Mouse (Mus musculus): ENCODE data around the gene Hmg20b. TPM values are rescaled to one million over a fixed set of nuclear protein-coding genes. Genes with fewer than 3 reads are reported as not detected.

Gene Hmg20b
- polyA plus RNA-seq, 1 experiment from 2014 or later = 94.6 TPM

DNA sequence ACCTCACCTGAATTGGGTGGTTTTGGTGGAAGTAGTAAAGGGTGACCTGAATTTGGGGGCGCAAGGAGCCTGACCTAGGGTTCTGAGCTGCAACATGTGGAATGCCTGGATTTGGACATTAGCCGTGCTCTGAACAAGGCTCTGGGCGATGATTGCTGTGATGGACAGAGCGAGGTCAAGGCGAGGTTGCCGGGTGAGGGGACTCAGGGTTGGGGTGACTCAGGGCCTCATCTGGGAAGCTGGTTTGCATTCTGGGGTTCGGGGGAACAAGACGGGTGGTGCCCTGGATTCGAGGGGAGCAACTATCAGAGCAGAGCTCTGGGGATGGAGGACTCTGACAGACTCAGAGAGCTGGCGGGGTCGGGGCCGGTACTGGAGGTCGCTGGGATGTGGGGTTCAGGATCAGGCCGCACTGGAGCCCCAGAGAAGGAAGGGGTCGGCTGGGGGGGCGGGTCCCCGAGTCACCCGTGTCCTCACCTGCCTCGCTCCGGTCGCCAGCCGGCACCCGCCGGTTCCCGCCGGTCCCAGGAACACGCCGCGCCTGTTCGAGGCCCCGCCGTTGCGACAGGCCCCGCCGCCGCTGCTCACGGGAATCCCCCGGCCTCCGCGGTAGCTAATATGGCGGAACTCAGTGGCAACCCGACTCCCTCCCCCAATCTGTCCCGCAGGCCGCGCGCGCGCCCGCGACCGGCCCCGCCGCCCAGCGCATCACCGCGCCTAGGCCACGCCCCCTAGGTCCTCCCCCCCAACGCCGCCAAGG is 27.7 kb upstream of the Hmg20b start, which contains the start of gene Fzr1:
Gene Fzr1 (minus strand): TSS at position 724 of the 760 bp plus-strand sequence.
- Histone ChIP-seq H3K4me2 (peak within 1 kb of the TSS; percentile 83), H3K27ac (peak within 1 kb of the TSS; percentile 90), H3K9ac (peak within 1 kb of the TSS; percentile 88), H3K4me1 (peaks cover 44% of the 10 kb centered on the region), H3K9me3 (replicated peaks) (no peaks in the 10 kb centered on the region), H3K27me3 (no peaks in the 10 kb centered on the region), H3K36me3 (peaks cover 31% of the 10 kb centered on the region), H3K4me3 (replicated peaks) (peak within 1 kb of the TSS; percentile 78)
- peak; percentile 66 for ATAC-seq (replicated peaks; ENCODE audit: low FRiP score)
- WGBS = under 1% methylated on average over 59 of the region's 59 CpGs

DNA sequence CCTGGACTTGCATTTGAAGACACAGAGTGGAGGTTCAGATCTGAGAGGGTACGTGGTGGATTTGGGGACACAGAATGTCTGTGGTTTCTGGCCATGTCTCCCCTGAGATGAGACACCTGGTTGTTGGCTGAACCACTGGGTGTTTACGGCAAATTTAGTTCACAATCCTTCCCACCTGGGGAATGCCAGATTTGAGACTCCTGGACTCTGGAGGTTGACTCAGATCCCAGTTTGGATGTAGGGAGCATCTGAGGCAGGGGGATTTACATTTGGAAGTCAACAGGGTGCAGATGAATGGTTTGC is 27.0 kb upstream of the Hmg20b start:
- Histone ChIP-seq H3K4me3 (replicated peaks) (peak overlapping the region; percentile 78), H3K9ac (peak overlapping the region; percentile 88), H3K27ac (peak overlapping the region; percentile 69), H3K9me3 (replicated peaks) (no peaks in the 10 kb centered on the region), H3K27me3 (no peaks in the 10 kb centered on the region), H3K4me1 (peaks cover 44% of the 10 kb centered on the region), H3K36me3 (peaks cover 37% of the 10 kb centered on the region), H3K4me2 (peak overlapping the region; percentile 83)
- WGBS = 38% methylated on average over 2 of the region's 2 CpGs
- ATAC-seq (replicated peaks; ENCODE audit: low FRiP score) = no peak

DNA sequence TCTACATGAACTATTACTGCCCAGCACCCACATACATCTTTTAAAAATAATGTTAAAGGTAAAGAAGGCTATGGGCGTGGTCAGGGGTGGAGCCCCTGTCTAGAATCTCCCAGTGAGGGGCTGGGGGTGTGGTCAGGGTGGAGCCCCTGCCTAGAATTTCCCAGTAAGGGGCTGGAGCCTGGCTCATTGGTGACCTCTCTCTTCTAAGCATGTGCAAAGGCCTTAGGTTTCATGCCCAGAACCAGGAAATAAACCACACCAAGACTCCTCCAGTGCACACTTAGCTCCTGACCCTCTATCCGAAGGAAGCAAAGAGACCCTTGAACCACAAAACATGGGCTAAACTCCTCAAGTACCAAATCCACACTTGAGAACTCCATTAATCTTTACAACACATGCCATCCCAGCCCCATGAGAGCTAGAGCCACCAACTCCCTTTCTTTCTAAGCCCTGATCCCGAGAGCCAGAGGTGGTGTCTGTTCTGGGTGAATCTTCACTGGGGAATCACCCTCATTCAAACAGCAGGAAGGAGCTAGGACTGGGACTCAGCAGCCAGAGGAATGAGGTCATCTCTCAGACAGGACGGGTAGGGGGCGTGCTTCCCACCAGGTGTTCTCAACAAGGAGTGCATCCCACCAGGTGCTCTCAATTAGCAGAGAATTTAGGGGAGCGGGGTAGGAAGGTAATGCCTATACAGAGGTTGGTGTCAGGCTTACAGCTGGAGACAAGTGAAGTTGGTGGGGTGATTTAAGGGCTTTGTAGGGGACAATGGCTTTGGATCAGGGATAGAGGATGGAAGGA is 26.5 kb upstream of the Hmg20b start:
- WGBS = 30% methylated on average over 6 of the region's 6 CpGs
- H3K4me3 ChIP-seq (replicated peaks) = peak overlapping the region; percentile 78
- peak overlapping the region; percentile 88 for H3K9ac ChIP-seq
- H3K4me2 ChIP-seq = peak overlapping the region; percentile 83
- H3K9me3 ChIP-seq (replicated peaks) = no peaks in the 10 kb centered on the region
- peaks cover 39% of the 10 kb centered on the region for H3K4me1 ChIP-seq
- no peaks in the 10 kb centered on the region for H3K27me3 ChIP-seq
- H3K36me3 ChIP-seq = peaks cover 43% of the 10 kb centered on the region
- ATAC-seq (replicated peaks; ENCODE audit: low FRiP score) = no peak
- H3K27ac ChIP-seq = peak overlapping the region; percentile 69

DNA sequence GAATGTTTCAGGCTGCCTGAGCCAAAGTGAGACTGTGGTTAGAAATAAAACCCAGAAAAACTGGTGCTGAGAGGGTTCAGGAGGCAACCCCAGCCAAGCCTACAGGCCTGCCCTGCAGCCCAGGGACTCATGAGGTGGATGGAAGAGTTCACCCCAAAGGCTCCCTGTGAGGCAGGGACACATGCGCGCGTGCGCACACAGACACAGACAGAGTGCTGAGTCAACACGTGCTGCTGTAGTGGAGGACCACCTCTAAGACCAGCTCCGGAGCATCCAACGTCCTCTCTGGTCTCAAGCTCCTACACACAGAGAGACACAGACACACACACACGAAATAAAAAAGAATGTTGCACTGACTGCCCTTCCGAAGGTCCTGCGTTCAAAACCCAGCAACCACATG is 25.0 kb upstream of the Hmg20b start:
- Histone ChIP-seq H3K36me3 (peaks cover 57% of the 10 kb centered on the region), H3K27me3 (no peaks in the 10 kb centered on the region), H3K9ac (no peak overlapping the region), H3K27ac (no peak overlapping the region), H3K9me3 (replicated peaks) (no peaks in the 10 kb centered on the region), H3K4me2 (no peak overlapping the region), H3K4me3 (replicated peaks) (no peak overlapping the region), H3K4me1 (peaks cover 39% of the 10 kb centered on the region)
- ATAC-seq (replicated peaks; ENCODE audit: low FRiP score) = no peak
- WGBS = 94% methylated on average over 10 of the region's 10 CpGs

DNA sequence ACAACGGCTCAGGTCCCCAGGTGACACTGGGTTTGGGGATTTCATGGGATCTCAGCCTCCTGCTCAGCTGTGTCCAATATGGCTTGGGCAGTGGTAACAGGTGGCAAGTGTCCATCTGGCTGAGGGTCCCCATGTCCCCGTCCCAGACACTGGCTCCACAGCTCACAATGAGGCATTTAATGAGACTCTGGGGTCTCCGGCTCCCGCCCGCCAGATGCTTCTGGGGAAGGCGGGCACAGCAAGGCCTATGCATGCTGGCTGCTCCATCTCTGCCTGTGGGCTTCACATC is 16.9 kb upstream of the Hmg20b start:
- no peak for ATAC-seq (replicated peaks; ENCODE audit: low FRiP score)
- Histone ChIP-seq H3K4me1 (peaks cover 41% of the 10 kb centered on the region), H3K9ac (no peak overlapping the region), H3K4me2 (no peak overlapping the region), H3K9me3 (replicated peaks) (no peaks in the 10 kb centered on the region), H3K27me3 (peaks cover 18% of the 10 kb centered on the region), H3K27ac (0 out of 2 replicates have a peak overlapping the region, but pooled peaks have one; percentile 29), H3K4me3 (replicated peaks) (no peak overlapping the region), H3K36me3 (peaks cover 61% of the 10 kb centered on the region)
- WGBS = 87% methylated on average over 6 of the region's 6 CpGs

DNA sequence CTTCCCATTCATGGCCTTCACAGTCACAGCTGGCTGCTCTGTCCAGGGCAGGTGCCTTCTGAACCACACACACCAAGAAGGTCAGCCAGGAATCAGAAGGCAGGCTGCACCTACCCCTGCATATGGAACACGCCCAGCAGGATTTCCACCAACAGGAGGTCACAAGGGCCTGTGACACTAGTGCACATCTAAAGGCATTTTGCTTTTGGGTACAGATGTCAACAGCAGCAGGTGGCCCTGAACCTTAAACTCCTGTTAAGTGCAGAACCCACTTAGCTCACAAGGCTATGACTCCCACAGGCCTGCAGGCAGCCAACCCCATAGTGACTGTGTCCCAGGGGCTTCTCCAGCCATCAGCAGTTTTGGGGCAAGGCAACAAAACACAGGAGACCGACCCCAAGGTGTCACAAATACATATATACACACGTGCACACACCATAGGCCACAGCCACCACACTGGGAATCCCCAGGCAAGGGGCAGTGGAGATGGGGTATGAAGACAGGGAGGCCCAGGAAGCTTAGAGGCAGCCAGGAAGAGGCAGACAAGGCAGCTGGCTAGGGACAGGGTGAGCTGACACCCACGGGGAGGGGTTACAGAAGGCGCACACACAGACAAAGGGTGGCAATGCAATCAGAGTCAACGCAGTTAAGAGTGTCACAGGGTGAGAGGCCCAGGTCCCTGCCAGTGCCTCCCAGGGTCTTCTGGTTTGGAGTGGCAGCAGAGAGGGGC is 16.4 kb upstream of the Hmg20b start:
- no peak overlapping the region for H3K9ac ChIP-seq
- H3K36me3 ChIP-seq = peaks cover 60% of the 10 kb centered on the region
- peaks cover 18% of the 10 kb centered on the region for H3K27me3 ChIP-seq
- H3K9me3 ChIP-seq (replicated peaks) = no peaks in the 10 kb centered on the region
- ATAC-seq (replicated peaks; ENCODE audit: low FRiP score) = no peak
- H3K4me1 ChIP-seq = peaks cover 45% of the 10 kb centered on the region
- no peak overlapping the region for H3K4me3 ChIP-seq (replicated peaks)
- peak overlapping the region; percentile 29; the same call in 1 of the 2 replicates for H3K27ac ChIP-seq
- WGBS = 75% methylated on average over 6 of the region's 6 CpGs
- H3K4me2 ChIP-seq = no peak overlapping the region

DNA sequence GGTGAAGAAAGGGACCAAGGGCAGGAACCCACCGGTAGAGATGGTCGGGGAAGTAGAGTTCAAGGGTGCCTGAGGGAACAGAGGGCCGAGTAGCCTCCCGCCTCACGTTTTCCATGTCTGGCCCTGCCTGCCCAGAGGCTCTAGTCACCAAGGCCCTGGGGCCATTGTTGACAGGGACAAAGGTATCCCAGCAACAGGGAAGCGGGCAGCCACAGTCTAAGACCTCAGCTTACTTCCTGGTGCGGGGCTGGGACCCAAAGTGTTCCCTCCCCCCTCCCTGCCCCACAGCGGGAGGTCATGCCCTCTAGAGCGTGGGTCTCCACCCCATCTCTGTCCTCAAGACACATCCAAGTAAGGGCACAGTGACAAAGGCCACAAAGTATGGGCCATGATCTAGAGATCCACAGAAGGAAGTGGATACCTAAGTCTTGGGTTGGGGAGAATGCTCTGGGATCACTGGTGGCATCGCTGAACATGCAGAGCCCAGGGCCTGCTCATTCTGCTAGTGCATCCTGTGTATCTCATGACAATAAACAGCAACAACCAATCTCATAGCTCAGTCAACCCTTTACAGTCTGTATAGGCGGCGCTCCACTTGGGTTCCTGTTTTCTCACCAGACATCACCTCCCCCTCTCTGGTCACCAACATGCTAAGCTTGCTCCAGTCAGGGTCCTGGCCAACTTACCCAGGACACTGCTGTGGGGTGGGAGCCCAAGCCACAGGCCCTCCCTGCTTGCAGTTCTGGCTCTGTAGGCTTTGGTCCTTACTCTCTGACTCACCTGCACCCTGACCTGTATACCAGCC is 15.6 kb upstream of the Hmg20b start, which contains the start of gene 4930404N11Rik:
Gene 4930404N11Rik (minus strand): TSS at position 145 of the 805 bp plus-strand sequence.
- no peaks in the 10 kb centered on the region for H3K9me3 ChIP-seq (replicated peaks)
- H3K36me3 ChIP-seq = peaks cover 58% of the 10 kb centered on the region
- peaks cover 50% of the 10 kb centered on the region for H3K4me1 ChIP-seq
- peak within 1 kb of the TSS; percentile 40 for H3K4me3 ChIP-seq (replicated peaks)
- H3K27me3 ChIP-seq = peaks cover 18% of the 10 kb centered on the region
- H3K4me2 ChIP-seq = peak within 1 kb of the TSS; percentile 72
- H3K9ac ChIP-seq = peak within 1 kb of the TSS; percentile 21; the same call in 1 of the 2 replicates
- H3K27ac ChIP-seq = peak within 1 kb of the TSS; percentile 29; the same call in 1 of the 2 replicates
- 36% methylated on average over 12 of the region's 12 CpGs for WGBS
- no peak for ATAC-seq (replicated peaks; ENCODE audit: low FRiP score)

DNA sequence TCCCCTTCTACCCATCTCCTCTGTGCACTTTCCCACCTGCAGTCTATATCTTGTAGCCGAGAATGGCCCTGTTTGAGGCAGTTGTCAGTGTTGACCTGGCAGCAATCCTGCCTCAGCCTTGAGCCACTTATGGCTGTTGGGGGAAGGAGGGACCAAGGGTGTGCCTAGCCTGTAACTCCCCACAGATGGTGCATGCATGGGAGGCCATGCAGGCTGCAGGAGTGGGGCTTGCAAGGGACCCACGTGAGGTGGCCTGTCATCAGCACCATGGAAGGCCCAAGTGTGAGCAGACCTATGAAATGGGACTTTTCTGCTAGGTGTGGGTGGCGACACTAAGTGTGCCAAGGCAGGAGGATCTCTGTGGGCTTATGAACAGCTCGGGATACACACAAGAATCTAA is 14.8 kb upstream of the Hmg20b start:
- 0 out of 2 replicates have a peak, but pooled peaks have one; percentile 3 for ATAC-seq (replicated peaks; ENCODE audit: low FRiP score)
- WGBS = 44% methylated on average over 4 of the region's 4 CpGs
- H3K36me3 ChIP-seq = peaks cover 50% of the 10 kb centered on the region
- H3K27ac ChIP-seq = no peak overlapping the region
- no peak overlapping the region for H3K9ac ChIP-seq
- H3K4me1 ChIP-seq = peaks cover 58% of the 10 kb centered on the region
- H3K9me3 ChIP-seq (replicated peaks) = no peaks in the 10 kb centered on the region
- H3K4me3 ChIP-seq (replicated peaks) = no peak overlapping the region; the same call in 1 of the 2 replicates
- H3K27me3 ChIP-seq = peaks cover 18% of the 10 kb centered on the region
- H3K4me2 ChIP-seq = peak overlapping the region; percentile 72; the same call in 1 of the 2 replicates

DNA sequence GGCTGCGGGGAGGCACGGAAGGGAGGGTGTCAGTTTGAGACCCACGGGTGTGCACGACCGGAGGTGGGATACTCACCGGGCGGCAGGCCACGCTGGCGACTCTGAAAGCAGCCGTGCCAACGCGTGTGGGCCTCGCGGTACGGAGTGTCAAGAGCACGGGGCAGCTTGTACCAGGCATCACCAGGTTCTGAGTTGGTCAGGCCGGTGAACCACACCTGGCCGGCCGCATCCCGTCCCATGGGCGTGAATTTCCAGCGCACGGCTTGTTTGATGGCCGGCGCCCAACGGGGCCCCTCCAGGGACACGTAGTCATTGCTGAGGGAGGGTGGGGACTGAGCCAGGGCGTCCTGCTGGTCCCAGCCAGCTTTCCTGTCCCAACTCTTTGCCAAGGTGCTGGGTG is 14.4 kb upstream of the Hmg20b start:
- H3K4me3 ChIP-seq (replicated peaks) = peak overlapping the region; percentile 40
- WGBS = 11% methylated on average over 28 of the region's 28 CpGs
- peaks cover 46% of the 10 kb centered on the region for H3K36me3 ChIP-seq
- no peak overlapping the region for H3K27ac ChIP-seq
- H3K27me3 ChIP-seq = peaks cover 18% of the 10 kb centered on the region
- peak overlapping the region; percentile 72 for H3K4me2 ChIP-seq
- H3K9me3 ChIP-seq (replicated peaks) = no peaks in the 10 kb centered on the region
- peak overlapping the region; percentile 21; the same call in 1 of the 2 replicates for H3K9ac ChIP-seq
- peaks cover 62% of the 10 kb centered on the region for H3K4me1 ChIP-seq
- ATAC-seq (replicated peaks; ENCODE audit: low FRiP score) = 0 out of 2 replicates have a peak, but pooled peaks have one; percentile 13

DNA sequence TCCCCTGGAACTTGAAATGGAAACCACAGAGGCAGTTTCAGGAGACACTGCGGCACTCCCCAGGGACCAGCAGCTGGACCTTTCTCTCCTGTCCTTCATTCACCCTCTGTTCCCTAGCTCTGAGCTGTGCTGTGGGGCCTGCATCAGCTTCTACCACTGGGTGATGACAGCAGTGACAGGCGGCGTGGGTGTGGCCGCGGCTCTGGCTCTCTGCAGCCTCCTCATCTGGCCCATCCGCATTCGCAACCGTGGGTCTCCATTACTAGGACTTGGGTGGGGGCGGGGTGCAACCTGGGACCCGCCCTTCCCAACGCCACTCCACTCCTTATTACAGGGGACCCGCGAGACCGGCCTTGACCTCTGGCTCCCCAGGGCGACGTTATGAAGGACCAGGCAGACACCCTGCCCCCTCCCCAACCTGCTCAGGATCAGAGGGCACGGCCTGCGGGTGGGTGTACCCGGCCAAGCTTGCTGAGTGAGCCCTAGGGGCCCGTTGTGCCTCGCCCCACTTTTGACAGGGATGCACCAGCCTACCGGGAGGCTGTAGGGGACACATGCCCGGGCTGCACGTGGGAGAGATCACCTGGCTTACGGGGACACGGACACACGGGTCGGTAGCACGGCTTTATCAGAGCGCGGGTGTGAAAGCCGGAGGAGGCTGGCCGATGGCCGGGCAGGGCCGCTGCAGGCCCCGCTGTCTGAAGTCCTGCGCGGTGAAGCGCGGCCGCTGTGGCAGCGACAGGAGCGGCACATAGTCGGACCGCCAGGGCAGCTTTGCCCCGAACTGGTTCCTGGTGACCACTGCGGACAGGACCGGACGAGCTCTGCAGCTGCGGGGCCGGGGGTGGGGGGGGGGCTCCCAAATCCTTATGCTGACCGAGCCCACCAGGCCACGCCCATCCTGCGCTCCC is 13.4 kb upstream of the Hmg20b start:
- Histone ChIP-seq H3K27me3 (peaks cover 18% of the 10 kb centered on the region), H3K36me3 (peaks cover 36% of the 10 kb centered on the region), H3K9me3 (replicated peaks) (no peaks in the 10 kb centered on the region), H3K9ac (peak overlapping the region; percentile 21), H3K4me2 (peak overlapping the region; percentile 72), H3K27ac (no peak overlapping the region), H3K4me1 (peaks cover 70% of the 10 kb centered on the region), H3K4me3 (replicated peaks) (peak overlapping the region; percentile 40)
- WGBS = 8% methylated on average over 53 of the region's 54 CpGs
- no peak for ATAC-seq (replicated peaks; ENCODE audit: low FRiP score)

All from kidney, embryonic 15.5 days (tissue).